Mouse (Mus musculus) erythroblast, embryonic 14.5 days (primary cell): ENCODE results near the gene Lpp.

Experiments used
- GATA1 ChIP-seq: IDR thresholded peaks from 2 replicates; pipeline ENCODE4 v1.6.1; 2012; ENCODE audit warnings: low read length, inconsistent platforms, mixed read lengths
- TAL1 ChIP-seq: IDR thresholded peaks from 3 replicates; pipeline ENCODE4 v1.6.1; 2012; ENCODE audit warnings: low read length, inconsistent platforms, mixed read lengths

DNA sequence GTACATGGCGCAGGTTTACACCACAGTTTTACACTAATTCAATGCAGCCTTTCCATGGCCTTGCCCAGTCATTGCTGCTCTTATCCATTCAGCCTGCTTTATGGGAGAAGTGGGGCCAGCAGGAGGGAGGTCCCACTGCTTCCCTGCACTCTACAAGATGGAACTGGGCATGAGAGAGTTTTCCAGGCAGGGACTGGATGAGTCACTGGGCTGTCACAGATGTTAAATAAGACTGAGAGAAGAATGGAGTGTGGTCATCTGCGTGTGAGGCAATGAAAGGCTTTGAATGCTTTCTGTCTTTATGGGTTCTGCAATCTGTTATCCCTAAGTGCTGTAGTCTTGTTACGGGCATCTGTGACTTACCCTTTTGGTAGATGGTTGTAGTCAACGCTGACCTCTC is 102.2 kb downstream of the Lpp start:
- no peak for TF ChIP-seq GATA1
- no peak for TF ChIP-seq TAL1
